Mouse (Mus musculus) erythroblast, embryonic 14.5 days (primary cell): Measurements from ENCODE around the gene Vmn1r28. TPM values are rescaled to one million over a fixed set of nuclear protein-coding genes. Genes with fewer than 3 reads are reported as not detected.
"Not testable (repeated sequence)": the region's sequence is repeated elsewhere in the genome, so short reads cannot be mapped to it uniquely, and the experiment has no call there.

Source experiments
- H3K27me3 ChIP-seq: 2 replicates; pipeline ENCODE4 v1.6.1; 2012; ENCODE audit warnings: inconsistent platforms; ENCODE audit not compliant: control insufficient read depth
- H3K36me3 ChIP-seq: 2 replicates; pipeline ENCODE4 v1.6.1; 2012; ENCODE audit warnings: mild to moderate bottlenecking, inconsistent platforms; ENCODE audit not compliant: control insufficient read depth
- H3K4me1 ChIP-seq: 2 replicates; pipeline ENCODE4 v1.6.1; 2012; ENCODE audit warnings: inconsistent platforms; ENCODE audit not compliant: control insufficient read depth
- H3K4me3 ChIP-seq: replicated peaks from 2 replicates; pipeline ENCODE3; 2012; ENCODE audit warnings: moderate library complexity, mild to moderate bottlenecking, inconsistent platforms
- H3K9me3 ChIP-seq: 2 replicates; pipeline ENCODE4 v1.6.1; 2012; ENCODE audit warnings: low read length, inconsistent platforms, mixed read lengths; ENCODE audit not compliant: control insufficient read depth
- GATA1 ChIP-seq: IDR thresholded peaks from 2 replicates; pipeline ENCODE4 v1.6.1; 2012; ENCODE audit warnings: low read length, inconsistent platforms, mixed read lengths
- TAL1 ChIP-seq: IDR thresholded peaks from 3 replicates; pipeline ENCODE4 v1.6.1; 2012; ENCODE audit warnings: low read length, inconsistent platforms, mixed read lengths
- polyA plus RNA-seq: library from polyadenylated mRNA; stranded (reverse); fragments of >175 nt; gene quantifications from 2 replicates; pipeline ENCODE4 v1.2.3, GENCODE M21; 2012

Gene Vmn1r28
- not detected in 2 replicates for polyA plus RNA-seq

DNA sequence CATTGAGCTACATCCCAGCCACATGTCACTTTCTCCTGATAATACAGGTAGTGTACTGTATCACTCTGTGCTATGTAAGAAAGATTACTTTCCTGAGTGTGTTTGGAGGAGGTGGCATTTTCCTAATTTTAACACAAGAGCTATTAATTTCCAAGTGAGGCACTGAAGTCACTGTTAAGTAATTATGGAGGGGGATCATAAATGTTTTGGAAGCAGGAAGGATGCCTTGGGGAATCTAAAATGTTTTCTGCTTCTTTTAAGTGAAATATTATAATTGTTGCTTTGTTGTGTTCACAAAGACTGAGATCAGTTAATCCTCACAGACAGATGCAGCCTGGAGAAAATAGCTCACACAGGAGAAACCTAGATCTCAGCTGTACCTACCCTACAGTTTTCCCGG, at the start of gene Vmn1r28:
TSS of gene Vmn1r28 (plus strand) at position 301 of the 400 bp plus-strand sequence.
- Histone ChIP-seq H3K4me3 (no peak within 1 kb of the TSS), H3K27me3 (no peaks in the 10 kb centered on the region), H3K36me3 (no peaks in the 10 kb centered on the region), H3K9me3 (no peaks in the 10 kb centered on the region), H3K4me1 (no peaks in the 10 kb centered on the region)
- no peak for TF ChIP-seq GATA1
- TF ChIP-seq TAL1 = no peak

- Histone ChIP-seq H3K36me3 (no peaks in the 10 kb centered on the region), H3K27me3 (no peaks in the 10 kb centered on the region), H3K9me3 (no peaks in the 10 kb centered on the region; the same call in 1 of the 2 replicates), H3K4me1 (no peaks in the 10 kb centered on the region), H3K4me3 (no peak overlapping the region)
- TF ChIP-seq GATA1 (no peak), TAL1 (no peak)
Measured at GRCm38 (mm10) chr6:58216119-58216518, 45.7 kb upstream of the Vmn1r28 start.

DNA sequence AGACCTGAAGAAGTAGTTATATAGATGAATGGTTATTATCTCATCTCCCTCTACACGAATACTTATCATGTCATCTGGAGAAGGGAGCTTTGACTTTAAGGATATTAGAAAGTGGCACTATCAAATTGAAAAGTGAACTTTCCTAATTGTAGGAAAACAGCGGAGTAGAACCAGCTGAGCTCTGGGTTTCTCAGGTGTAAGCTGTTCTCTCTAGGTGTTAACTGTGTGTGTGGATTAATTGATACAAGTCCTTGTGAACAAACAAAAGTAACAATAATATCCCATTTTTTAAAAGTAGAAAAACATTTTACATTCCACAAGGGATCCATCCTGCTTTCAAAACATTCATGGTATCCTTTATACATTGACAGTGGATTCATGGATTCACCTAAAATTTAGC, 43.1 kb upstream of the Vmn1r28 start, which contains the start of gene Vmn1r27:
TSS of gene Vmn1r27 (minus strand) at position 101 of the 400 bp plus-strand sequence.
- Histone ChIP-seq H3K9me3 (no peaks in the 10 kb centered on the region), H3K4me1 (no peaks in the 10 kb centered on the region), H3K36me3 (no peaks in the 10 kb centered on the region), H3K27me3 (no peaks in the 10 kb centered on the region), H3K4me3 (no peak within 1 kb of the TSS)
- TF ChIP-seq TAL1 (no peak), GATA1 (no peak)

GRCm38 (mm10) chr6:58279661-58280060, 17.8 kb downstream of the Vmn1r28 start:
- not testable (repeated sequence) for H3K4me1 ChIP-seq, H3K36me3 ChIP-seq, H3K27me3 ChIP-seq, H3K4me3 ChIP-seq
- H3K9me3 ChIP-seq = peaks cover 11% of the 10 kb centered on the region

DNA sequence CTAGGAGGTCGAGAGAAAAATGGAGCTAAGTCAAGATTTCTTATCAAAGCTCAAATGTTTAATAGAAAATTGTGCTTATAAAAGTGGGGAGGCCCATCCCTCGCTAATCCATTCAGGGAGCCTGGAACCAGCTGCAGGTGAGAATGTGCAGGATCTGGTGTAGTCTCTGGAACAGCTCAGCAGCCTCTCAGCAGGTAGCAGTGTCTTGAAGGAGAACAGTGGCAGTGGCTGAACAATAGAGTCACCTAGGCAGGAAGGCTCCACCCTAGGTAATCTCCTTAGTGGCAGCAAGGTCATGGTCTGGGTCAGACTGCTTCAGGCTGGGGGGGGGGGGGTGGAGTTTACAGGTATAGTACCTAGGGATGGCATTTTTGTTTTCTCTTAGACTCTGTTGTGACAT, 30.4 kb downstream of the Vmn1r28 start:
- H3K27me3 ChIP-seq = no peaks in the 10 kb centered on the region
- peaks cover 3% of the 10 kb centered on the region; the same call in 1 of the 2 replicates for H3K9me3 ChIP-seq
- H3K4me1 ChIP-seq = no peaks in the 10 kb centered on the region
- no peak for TF ChIP-seq TAL1
- no peak for TF ChIP-seq GATA1
- no peak overlapping the region for H3K4me3 ChIP-seq
- no peaks in the 10 kb centered on the region for H3K36me3 ChIP-seq

DNA sequence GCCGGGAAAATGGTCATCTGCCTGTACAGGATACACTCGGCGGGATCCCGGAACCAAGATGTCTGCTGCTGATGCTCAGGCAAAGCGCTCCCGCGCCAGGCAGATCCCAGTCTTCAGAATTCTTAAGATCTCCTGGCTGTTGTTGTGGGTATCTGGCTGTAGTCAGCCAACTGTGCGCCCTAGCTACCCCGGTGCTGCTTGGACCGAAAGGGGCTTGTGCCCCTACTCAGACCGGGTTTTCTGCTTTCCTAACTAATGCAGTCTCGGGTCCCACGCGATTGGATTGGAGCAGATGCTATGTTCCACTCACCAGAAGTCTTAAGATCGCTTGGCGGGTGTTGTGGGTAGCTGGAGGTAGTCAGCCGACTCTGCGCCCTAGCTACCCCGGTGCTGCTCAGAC, 36.7 kb downstream of the Vmn1r28 start:
- H3K4me3 ChIP-seq = not testable (repeated sequence)

GRCm38 (mm10) chr6:58301249-58301648, 39.4 kb downstream of the Vmn1r28 start, which contains the start of gene Vmn1r29:
Gene Vmn1r29 (plus strand): TSS chr6:58301549.
- no peak within 1 kb of the TSS for H3K4me3 ChIP-seq
- no peaks in the 10 kb centered on the region for H3K36me3 ChIP-seq
- H3K4me1 ChIP-seq = no peaks in the 10 kb centered on the region
- peaks cover 5% of the 10 kb centered on the region; the same call in 1 of the 2 replicates for H3K9me3 ChIP-seq
- no peaks in the 10 kb centered on the region for H3K27me3 ChIP-seq
- TF ChIP-seq TAL1 (no peak), GATA1 (no peak)

More for the DNA sequence above, 36.7 kb downstream of the Vmn1r28 start:
- not testable (repeated sequence) for H3K36me3 ChIP-seq, H3K4me1 ChIP-seq, H3K9me3 ChIP-seq, H3K27me3 ChIP-seq

Other genes starting within 250 kb of the Vmn1r28 start
- gene Vmn1r26, start 246.9 kb upstream of the Vmn1r28 start, polyA plus RNA-seq = not detected in 2 replicates
- gene Vmn1r27, start 43.2 kb upstream of the Vmn1r28 start, polyA plus RNA-seq = 0.01 TPM in 1 of 2 replicates, not detected in the other
- gene Vmn1r29, start 39.5 kb downstream of the Vmn1r28 start, polyA plus RNA-seq = not detected in 2 replicates
- gene Vmn1r30, start 181.3 kb downstream of the Vmn1r28 start, polyA plus RNA-seq = not detected in 2 replicates
- not detected in 2 replicates for gene Vmn1r31, start 213.3 kb downstream of the Vmn1r28 start, polyA plus RNA-seq